Mouse (Mus musculus) C2C12 (cell line): ENCODE measurements around the gene Wbp2.

Experiments used
- CTCF ChIP-seq: IDR thresholded peaks from one replicate; pipeline ENCODE4 v1.5.1; 2011; ENCODE audit not compliant: control insufficient read depth, insufficient read depth, insufficient read length
- MAX ChIP-seq: IDR thresholded peaks from one replicate; pipeline ENCODE4 v1.6.1; 2011; ENCODE audit warnings: mild to moderate bottlenecking, control low read depth
- MYOD1 ChIP-seq: IDR thresholded peaks from one replicate; pipeline ENCODE4 v1.6.1; 2011; ENCODE audit warnings: low read depth; ENCODE audit not compliant: control insufficient read depth, insufficient read length

DNA sequence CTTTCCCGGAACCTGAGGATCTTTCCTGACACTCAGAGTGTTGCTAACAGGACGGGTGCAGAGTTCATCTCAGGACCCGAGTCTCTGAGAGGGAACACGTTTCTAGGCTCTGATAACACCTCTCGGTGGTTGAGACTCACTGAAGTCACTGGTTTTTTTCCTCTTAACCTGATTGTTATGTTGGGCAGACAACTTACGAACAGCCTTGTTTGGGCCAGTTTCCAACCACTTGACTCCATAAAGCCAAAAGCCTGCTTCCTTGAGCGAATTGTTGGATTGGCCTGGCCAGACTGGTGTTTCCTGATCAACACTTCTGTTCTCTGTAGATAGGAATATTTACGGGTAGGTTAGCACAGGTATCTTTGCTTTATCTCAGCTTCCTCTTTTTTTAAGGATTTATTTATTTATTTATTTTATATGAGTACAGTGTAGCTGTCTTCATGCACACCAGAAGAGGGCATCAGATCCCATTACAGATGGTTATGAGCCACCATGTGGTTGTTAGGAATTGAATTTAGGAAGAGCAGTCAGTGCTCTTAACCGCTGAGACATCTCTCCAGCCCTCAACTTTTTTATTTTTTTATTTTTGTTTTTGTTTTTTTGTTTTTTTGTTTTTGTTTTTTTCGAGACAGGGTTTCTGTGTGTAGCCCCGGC, 2.1 kb upstream of the Wbp2 start:
- TF ChIP-seq CTCF (no peak), MYOD1 (no peak), MAX (no peak)
